Mouse (Mus musculus) spleen, adult 18-20 months (tissue): ENCODE data around the gene Calhm3.
"Not testable (repeated sequence)": the region's sequence is repeated elsewhere in the genome, so short reads cannot be mapped to it uniquely, and the experiment has no call there.

ENCODE experiments used
- DNase-seq, 2 experiments: peaks; one replicate each; pipeline ENCODE4 v3.0.0; 2022; ENCODE audit warnings: mixed read lengths in 2 of 2

Calhm3 gene

GRCm38 (mm10) chr19:47167617-47168214, 10.2 kb upstream of the Calhm3 start:
- DNase-seq, result no peak

GRCm38 (mm10) chr19:47166758-47167157, 9.2 kb upstream of the Calhm3 start:
- DNase-seq, result no peak

- no peak for DNase-seq
These were observed 5.7 kb upstream of the Calhm3 start for GRCm38 (mm10) chr19:47163176-47163744.

- DNase-seq, result no peak
These were observed 4.1 kb upstream of the Calhm3 start for GRCm38 (mm10) chr19:47161669-47162068.

- no peak for DNase-seq
These were observed 3.8 kb downstream of the Calhm3 start for GRCm38 (mm10) chr19:47153767-47154166.

GRCm38 (mm10) chr19:47152062-47152369, 5.5 kb downstream of the Calhm3 start:
- no peak for DNase-seq

GRCm38 (mm10) chr19:47151332-47152061, 6.1 kb downstream of the Calhm3 start:
- DNase-seq, result no peak

GRCm38 (mm10) chr19:47149854-47150253, 7.7 kb downstream of the Calhm3 start:
- DNase-seq, result no peak

- peak in 1 of 2 experiments; percentile 28 for DNase-seq
These were observed 9.2 kb downstream of the Calhm3 start for GRCm38 (mm10) chr19:47148267-47148847.

- DNase-seq, result no peak
These were observed 13.4 kb downstream of the Calhm3 start, which contains the start of gene Calhm1 for GRCm38 (mm10) chr19:47144154-47144553. Calhm1 (minus strand) TSS chr19:47144254.

- no peak for DNase-seq
These were observed 15.1 kb downstream of the Calhm3 start for GRCm38 (mm10) chr19:47142438-47142837.

GRCm38 (mm10) chr19:47139611-47140010, 18.0 kb downstream of the Calhm3 start:
- not testable (repeated sequence) for DNase-seq

- DNase-seq, result peak; percentile 63 to 68
These were observed 19.7 kb downstream of the Calhm3 start, which contains the start of gene Calhm2 for GRCm38 (mm10) chr19:47137771-47138421. Calhm2 (minus strand) TSS chr19:47138294.

- peak; percentile 26 to 46 for DNase-seq
These were observed 20.4 kb downstream of the Calhm3 start for GRCm38 (mm10) chr19:47137051-47137581.

- no peak for DNase-seq
These were observed 21.4 kb downstream of the Calhm3 start for GRCm38 (mm10) chr19:47136170-47136569.

- DNase-seq, result peak in 1 of 2 experiments; percentile 22
These were observed 22.0 kb downstream of the Calhm3 start for GRCm38 (mm10) chr19:47135568-47135967.

- DNase-seq, result peak; percentile 64 to 68
These were observed 24.4 kb downstream of the Calhm3 start for GRCm38 (mm10) chr19:47133161-47133560.

GRCm38 (mm10) chr19:47130551-47131125, 26.9 kb downstream of the Calhm3 start:
- peak; percentile 42 to 49 for DNase-seq

- DNase-seq, result no peak
These were observed 28.7 kb downstream of the Calhm3 start for GRCm38 (mm10) chr19:47128835-47129234.

GRCm38 (mm10) chr19:47128164-47128563, 29.4 kb downstream of the Calhm3 start:
- DNase-seq, result no peak

- peak; percentile 30 to 47 for DNase-seq
These were observed 34.8 kb downstream of the Calhm3 start for GRCm38 (mm10) chr19:47122802-47123201.

GRCm38 (mm10) chr19:47121054-47121453, 36.5 kb downstream of the Calhm3 start:
- DNase-seq, result no peak
